In genomic region chr13:59704562-59704961, GRCm38 (mm10) we compare ENCODE assay signal across 10 mouse cellular contexts. TPM values are rescaled to one million over a fixed set of nuclear protein-coding genes. Genes with fewer than 3 reads are reported as not detected.
A peak's percentile ranks its signal among the peaks of the same experiment; 100 is the strongest.
DNase-seq lines count a peak whose midpoint lies in the region; ATAC-seq and TF ChIP-seq lines count a peak whose summit lies in the region.
"Had no signal": no experiment of that assay in that cellular context is flagged by ENCODE, and none has a peak within 500 bp of the region (broad histone marks: within the 10 kb centered on the region; RNA-seq: fewer than 3 reads in every experiment).

No protein-coding gene starts in this region.

- peak; percentile 60 for ATAC-seq in heart, embryonic 12.5 days (ENCODE audit: insufficient number of reproducible peaks, low FRiP score)
- no peak for ATAC-seq in liver, embryonic 15.5 days (ENCODE audit: insufficient read depth)
- no peak for ATAC-seq in hindbrain, embryonic 13.5 days (ENCODE audit: low FRiP score)

- H3K4me3 ChIP-seq in bone marrow macrophage, adult 2 months (ENCODE audit: insufficient read depth, low read length): peak overlapping the region; percentile 33
- H3K4me3 ChIP-seq in heart, embryonic 12.5 days: no peak overlapping the region
- H3K4me3 ChIP-seq in liver, embryonic 15.5 days (replicated peaks): no peak overlapping the region
- H3K4me3 ChIP-seq in hindbrain, embryonic 13.5 days: no peak overlapping the region

- peaks cover 11% of the 10 kb centered on the region for H3K27me3 ChIP-seq in heart, embryonic 12.5 days (replicated peaks)
- peaks cover 46% of the 10 kb centered on the region for H3K27me3 ChIP-seq in liver, embryonic 15.5 days
- 0 out of 2 replicates have a peak, but pooled peaks cover 2% of the 10 kb centered on the region for H3K27me3 ChIP-seq in hindbrain, embryonic 13.5 days

- peak overlapping the region; percentile 31; the same call in 1 of the 2 replicates for H3K4me2 ChIP-seq in heart, embryonic 12.5 days
- 0 out of 2 replicates have a peak overlapping the region, but pooled peaks have one; percentile 4 for H3K4me2 ChIP-seq in liver, embryonic 15.5 days
- no peak overlapping the region for H3K4me2 ChIP-seq in hindbrain, embryonic 13.5 days

- DNase-seq in left cerebral cortex, adult 18-20 months (ENCODE audit: low spot score in 2 of 2): peak; percentile 28 to 49
- no peak for DNase-seq in left cerebral cortex, adult 8-10 months (ENCODE audit: low spot score in 2 of 2)
- DNase-seq in thymus, postnatal 14 days: peak; percentile 29
- no peak for DNase-seq in urinary bladder, postnatal 14 days (ENCODE audit: low spot score)

- no peak for TF ChIP-seq POLR2A in bone marrow macrophage, adult 2 months (IDR thresholded peaks at IDR 0.05; ENCODE audit: borderline replicate concordance, low read depth, low read length)

- no peak overlapping the region for H3K9ac ChIP-seq in heart, embryonic 12.5 days
- no peak overlapping the region for H3K9ac ChIP-seq in liver, embryonic 15.5 days
- H3K9ac ChIP-seq in hindbrain, embryonic 13.5 days: no peak overlapping the region

- no peaks in the 10 kb centered on the region for H3K9me3 ChIP-seq in heart, embryonic 12.5 days (replicated peaks)
- no peaks in the 10 kb centered on the region for H3K9me3 ChIP-seq in liver, embryonic 15.5 days (replicated peaks)
- H3K9me3 ChIP-seq in hindbrain, embryonic 13.5 days: no peaks in the 10 kb centered on the region

- peaks cover 12% of the 10 kb centered on the region for H3K4me1 ChIP-seq in bone marrow macrophage, adult 2 months (ENCODE audit: control insufficient read depth, insufficient read depth, low read length)
- H3K4me1 ChIP-seq in heart, embryonic 12.5 days (replicated peaks): peaks cover 12% of the 10 kb centered on the region
- H3K4me1 ChIP-seq in liver, embryonic 15.5 days (replicated peaks): peaks cover 14% of the 10 kb centered on the region; the same call in 1 of the 2 replicates
- H3K4me1 ChIP-seq in hindbrain, embryonic 13.5 days (replicated peaks): 0 out of 2 replicates have a peak, but pooled peaks cover 8% of the 10 kb centered on the region

- WGBS in heart, embryonic 12.5 days: 29% methylated on average over 12 of the region's 12 CpGs
- WGBS in liver, embryonic 15.5 days (ENCODE audit: insufficient replicate concordance): 15% methylated on average over 12 of the region's 12 CpGs
- 62% methylated on average over 12 of the region's 12 CpGs for WGBS in hindbrain, embryonic 13.5 days

- no peak overlapping the region for H3K27ac ChIP-seq in bone marrow macrophage, adult 2 months (ENCODE audit: insufficient read depth, low read depth, low read length)
- no peak overlapping the region for H3K27ac ChIP-seq in heart, embryonic 12.5 days (ENCODE audit: poor library complexity, severe bottlenecking)
- no peak overlapping the region for H3K27ac ChIP-seq in liver, embryonic 15.5 days (replicated peaks)
- H3K27ac ChIP-seq in hindbrain, embryonic 13.5 days: no peak overlapping the region

- no peaks in the 10 kb centered on the region for H3K36me3 ChIP-seq in heart, embryonic 12.5 days
- no peaks in the 10 kb centered on the region for H3K36me3 ChIP-seq in liver, embryonic 15.5 days (replicated peaks)
- H3K36me3 ChIP-seq in hindbrain, embryonic 13.5 days: no peaks in the 10 kb centered on the region

- no peak for TF ChIP-seq CTCF in bone marrow macrophage, adult 2 months (IDR thresholded peaks at IDR 0.05; ENCODE audit: low read depth, low read length)

RNA-seq across cellular contexts. Expression of gene Spata31d1a, which starts 5.6 kb away (rescaled TPM):
- total RNA-seq in left cerebral cortex, adult 18-20 months (2021): under 1 TPM in 1 of 2 experiments, not detected in 1; 0.16 TPM
- total RNA-seq in left cerebral cortex, adult 8-10 months (2022): under 1 TPM; 0.11 to 0.23 (median 0.14) TPM
- not detected in 2 replicates for polyA plus RNA-seq in bone marrow macrophage, adult 2 months (2012; ENCODE audit: insufficient read depth, insufficient read length, missing spikeins)
- polyA plus RNA-seq in heart, embryonic 12.5 days (2016; fragmentation: Nextera tagmentation; extraction: Ambion mirVana): not detected in 2 replicates
- polyA plus RNA-seq in liver, embryonic 15.5 days (2015; fragmentation: Nextera tagmentation; extraction: Ambion mirVana): not detected in 2 replicates
- 0.04 TPM in 1 of 2 replicates, not detected in the other for polyA plus RNA-seq in hindbrain, embryonic 13.5 days (2015; fragmentation: Nextera tagmentation; extraction: Ambion mirVana)
- polyA plus RNA-seq: limb, embryonic 11.5 days had no signal

RNA-seq across cellular contexts. Expression of gene Spata31d1b, which starts 7.5 kb away (rescaled TPM):
- under 1 TPM in 1 of 2 experiments, not detected in 1; 0.09 TPM for total RNA-seq in left cerebral cortex, adult 18-20 months (2021)
- total RNA-seq in left cerebral cortex, adult 8-10 months (2022): under 1 TPM in 2 of 4 experiments, not detected in 2; 0.07 to 0.17 TPM
- not detected in 2 replicates for polyA plus RNA-seq in bone marrow macrophage, adult 2 months (2012; ENCODE audit: insufficient read depth, insufficient read length, missing spikeins)
- polyA plus RNA-seq in heart, embryonic 12.5 days (2016; fragmentation: Nextera tagmentation; extraction: Ambion mirVana): not detected in 2 replicates
- 0.02 TPM in 1 of 2 replicates, not detected in the other for polyA plus RNA-seq in liver, embryonic 15.5 days (2015; fragmentation: Nextera tagmentation; extraction: Ambion mirVana)
- polyA plus RNA-seq in hindbrain, embryonic 13.5 days (2015; fragmentation: Nextera tagmentation; extraction: Ambion mirVana): not detected in 2 replicates
- polyA plus RNA-seq: limb, embryonic 11.5 days; stomach, embryonic 14.5 days had no signal

RNA-seq across cellular contexts. Expression of gene 4921517D22Rik, which starts 10.7 kb away (rescaled TPM):
- not detected for total RNA-seq in left cerebral cortex, adult 18-20 months (2021)
- not detected for total RNA-seq in left cerebral cortex, adult 8-10 months (2022)
- polyA plus RNA-seq in bone marrow macrophage, adult 2 months (2012; ENCODE audit: insufficient read depth, insufficient read length, missing spikeins): not detected in 2 replicates
- polyA plus RNA-seq in heart, embryonic 12.5 days (2016; fragmentation: Nextera tagmentation; extraction: Ambion mirVana): not detected in 2 replicates
- polyA plus RNA-seq in liver, embryonic 15.5 days (2015; fragmentation: Nextera tagmentation; extraction: Ambion mirVana): not detected in 2 replicates
- polyA plus RNA-seq in hindbrain, embryonic 13.5 days (2015; fragmentation: Nextera tagmentation; extraction: Ambion mirVana): not detected in 2 replicates
- polyA plus RNA-seq: limb, embryonic 11.5 days; stomach, embryonic 14.5 days had no signal

RNA-seq across cellular contexts. Expression of gene Spata31d1d, which starts 27.0 kb away (rescaled TPM):
- total RNA-seq in left cerebral cortex, adult 18-20 months (2021): not detected
- not detected for total RNA-seq in left cerebral cortex, adult 8-10 months (2022)
- not detected in 2 replicates for polyA plus RNA-seq in bone marrow macrophage, adult 2 months (2012; ENCODE audit: insufficient read depth, insufficient read length, missing spikeins)
- not detected in 2 replicates for polyA plus RNA-seq in heart, embryonic 12.5 days (2016; fragmentation: Nextera tagmentation; extraction: Ambion mirVana)
- polyA plus RNA-seq in liver, embryonic 15.5 days (2015; fragmentation: Nextera tagmentation; extraction: Ambion mirVana): not detected in 2 replicates
- not detected in 2 replicates for polyA plus RNA-seq in hindbrain, embryonic 13.5 days (2015; fragmentation: Nextera tagmentation; extraction: Ambion mirVana)
- polyA plus RNA-seq: limb, embryonic 11.5 days; stomach, embryonic 14.5 days had no signal

RNA-seq across cellular contexts. Expression of gene Golm1, which starts 29.0 kb away (rescaled TPM):
- 10 to 100 TPM; 16.4 to 17.8 TPM for total RNA-seq in left cerebral cortex, adult 18-20 months (2021)
- total RNA-seq in left cerebral cortex, adult 8-10 months (2022): 10 to 100 TPM; 15.1 to 32.6 (median 20.4) TPM
- 7.6 and 8.1 TPM in 2 replicates for polyA plus RNA-seq in bone marrow macrophage, adult 2 months (2012; ENCODE audit: insufficient read depth, insufficient read length, missing spikeins)
- 63.2 and 67.6 TPM in 2 replicates for polyA plus RNA-seq in heart, embryonic 12.5 days (2016; fragmentation: Nextera tagmentation; extraction: Ambion mirVana)
- polyA plus RNA-seq in liver, embryonic 15.5 days (2015; fragmentation: Nextera tagmentation; extraction: Ambion mirVana): 39.8 and 41.9 TPM in 2 replicates
- 49.3 and 50.6 TPM in 2 replicates for polyA plus RNA-seq in hindbrain, embryonic 13.5 days (2015; fragmentation: Nextera tagmentation; extraction: Ambion mirVana)

Comparison
In these comparisons a context has a peak if more than half of its experiments do, and no peak if none do; other contexts are left out.
1. DNase-seq: peak in left cerebral cortex, adult 18-20 months (2 of 2) and thymus, postnatal 14 days (single experiment); none in left cerebral cortex, adult 8-10 months (0 of 2) and urinary bladder, postnatal 14 days (single experiment).